Mouse (Mus musculus): ENCODE measurements at regions not wholly inside any gene's neighbourhood (a gene's known extent, or its start where the extent isn't known, plus 50 kb on each side); places are given as distances from the start of the nearest gene placed in this dataset.

- no peak for TF ChIP-seq CTCF (IDR thresholded peaks at IDR 0.05; ENCODE audit: insufficient read depth, low read length)
- no peak for TF ChIP-seq POLR2A (IDR thresholded peaks at IDR 0.05; ENCODE audit: borderline replicate concordance, extremely low read depth, low read depth, low read length)
Observed at GRCm38 (mm10) chr8:87035996-87036395, 150.9 kb upstream of the N4bp1 start.

All from lung, adult 2 months (tissue).